Mouse (Mus musculus): Measurements from ENCODE around the gene Gm4894. TPM values are rescaled to one million over a fixed set of nuclear protein-coding genes. Genes with fewer than 3 reads are reported as not detected.

The Gm4894 gene
- not detected in 2 replicates for total RNA-seq (2014; fragmentation: Nextera tagmentation)
- not detected in 2 replicates for total RNA-seq (2017)

DNA sequence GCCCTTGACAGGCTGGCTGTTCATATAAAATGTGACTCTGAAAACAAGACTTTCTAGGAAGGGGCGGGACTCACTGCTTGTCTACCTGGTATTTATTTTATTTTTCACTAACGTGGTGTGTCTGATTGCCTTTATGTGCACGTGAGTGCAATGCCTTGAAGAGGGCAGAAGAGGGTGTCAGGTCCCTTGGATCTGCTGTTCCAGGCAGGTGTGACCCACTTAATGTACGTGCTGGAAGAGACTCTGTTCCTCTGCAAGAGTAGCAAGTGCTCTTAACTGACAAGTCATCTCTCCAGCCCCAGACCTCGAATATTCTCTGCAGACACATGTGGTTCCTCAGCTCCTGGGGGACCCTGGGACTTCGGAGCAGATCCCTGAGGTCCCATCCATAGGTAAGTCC lies at the start of gene Gm4894:
Gm4894 (plus strand) TSS at position 301 of the 400 bp plus-strand sequence.
- no peak for ATAC-seq (replicated peaks; ENCODE audit: low FRiP score, low TSS enrichment, poor library complexity, severe bottlenecking)

DNA sequence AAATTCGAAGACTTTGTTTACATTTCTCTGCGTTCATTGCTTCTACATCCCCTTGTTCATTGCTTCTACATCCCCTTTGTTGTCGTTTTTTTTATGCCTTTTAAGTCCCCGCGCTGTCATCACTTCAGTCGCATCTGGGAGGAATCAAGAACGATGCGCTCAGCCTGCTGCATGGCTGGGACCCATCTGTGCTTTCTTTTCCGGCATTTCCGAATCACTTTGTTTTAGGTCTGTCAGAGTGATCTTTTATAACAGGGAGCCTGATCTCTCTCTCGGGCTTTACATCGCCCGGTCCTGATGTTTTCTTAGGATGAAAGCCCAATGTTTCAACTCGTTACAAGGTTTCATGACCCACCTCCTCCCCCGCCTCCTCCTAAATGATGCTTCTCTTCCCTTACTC lies 44.0 kb upstream of the Gm4894 start:
- ATAC-seq (replicated peaks; ENCODE audit: low FRiP score, low TSS enrichment, poor library complexity, severe bottlenecking), result no peak

DNA sequence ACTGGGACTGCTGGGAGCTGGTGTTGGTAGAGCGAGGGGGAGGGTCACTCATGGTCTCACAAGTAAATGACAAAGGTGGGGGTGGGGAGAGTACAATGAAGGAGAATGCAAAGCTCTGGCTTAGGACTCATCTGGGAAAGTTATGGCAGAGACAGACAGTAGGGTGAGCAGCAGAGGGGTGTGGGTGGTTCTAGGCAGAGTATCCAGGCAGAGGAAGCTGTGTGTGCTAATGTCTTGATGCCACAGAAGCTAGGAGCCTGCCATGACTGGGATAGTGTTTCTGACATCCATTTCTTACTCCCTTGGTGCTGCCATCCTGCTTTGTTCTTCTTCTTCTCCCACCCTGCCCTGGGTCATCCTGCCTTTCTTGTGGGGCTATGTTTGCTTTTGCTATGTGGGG lies 38.8 kb upstream of the Gm4894 start:
- ATAC-seq (replicated peaks; ENCODE audit: low FRiP score, low TSS enrichment, poor library complexity, severe bottlenecking), result no peak

DNA sequence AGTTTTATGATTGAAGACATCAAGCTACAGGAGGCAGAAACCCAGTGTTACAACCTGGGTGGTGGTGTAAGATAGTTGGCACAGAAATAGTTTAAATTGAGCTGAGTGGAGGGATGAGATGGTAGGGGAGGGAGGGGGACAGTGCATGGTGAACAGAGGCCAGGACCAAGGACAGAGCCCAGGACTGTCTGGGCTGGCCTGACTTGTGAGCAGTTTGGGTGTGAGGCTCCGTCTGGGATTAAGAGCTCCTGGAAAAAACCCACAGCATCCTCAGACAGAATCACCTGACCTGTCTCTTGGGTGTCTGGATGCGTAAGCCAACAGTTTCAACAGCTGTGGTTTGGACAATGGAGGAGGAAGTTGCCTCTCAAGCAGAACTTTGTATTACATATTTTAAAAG lies 35.6 kb upstream of the Gm4894 start:
- ATAC-seq (replicated peaks; ENCODE audit: low FRiP score, low TSS enrichment, poor library complexity, severe bottlenecking), result no peak

DNA sequence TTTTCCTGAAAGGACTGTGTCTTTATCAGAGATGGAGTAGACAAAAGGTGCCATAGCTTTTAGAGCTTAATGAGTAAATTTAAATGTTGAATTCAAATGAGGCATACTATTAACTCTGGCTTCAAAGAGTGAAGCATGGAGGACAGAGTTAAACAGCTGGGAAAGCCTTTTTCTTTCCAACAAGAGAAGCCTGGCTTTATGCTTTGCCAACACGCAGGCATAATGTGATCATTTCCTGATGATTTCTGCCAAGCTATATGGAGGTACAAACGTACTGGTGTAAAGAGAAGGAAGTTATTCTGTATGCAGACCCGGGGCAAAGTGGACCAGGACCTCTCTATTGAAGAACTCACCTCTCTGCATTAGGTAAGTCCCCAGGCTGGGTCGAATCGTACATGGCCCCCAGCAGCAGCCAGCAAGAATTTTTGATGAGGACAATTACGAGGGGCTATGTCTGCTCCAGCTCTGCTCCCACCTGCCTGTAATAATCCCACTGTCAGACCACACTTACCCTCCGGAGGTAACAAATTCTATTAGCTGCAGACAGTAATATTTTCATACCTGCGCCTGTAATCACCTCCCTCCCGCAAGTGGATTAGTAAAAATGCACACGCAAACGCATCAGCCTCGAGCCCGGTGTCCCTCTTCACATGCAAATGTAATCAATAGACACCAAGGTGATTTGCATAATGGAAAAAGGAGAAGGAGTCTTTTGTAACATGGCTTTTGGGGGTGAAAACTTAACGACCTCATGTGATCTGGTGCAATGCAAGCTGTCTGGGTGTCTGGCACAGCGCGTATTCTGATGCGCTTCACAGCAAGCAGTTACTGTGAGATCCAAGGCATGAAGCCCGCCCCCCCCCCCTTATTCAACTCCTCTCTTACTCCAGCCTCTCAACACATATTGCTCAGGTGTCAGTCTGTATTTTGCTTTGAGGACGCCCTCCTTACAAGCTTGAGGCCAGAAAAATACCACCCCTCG lies 32.4 kb upstream of the Gm4894 start:
- no peak for ATAC-seq (replicated peaks; ENCODE audit: low FRiP score, low TSS enrichment, poor library complexity, severe bottlenecking)

DNA sequence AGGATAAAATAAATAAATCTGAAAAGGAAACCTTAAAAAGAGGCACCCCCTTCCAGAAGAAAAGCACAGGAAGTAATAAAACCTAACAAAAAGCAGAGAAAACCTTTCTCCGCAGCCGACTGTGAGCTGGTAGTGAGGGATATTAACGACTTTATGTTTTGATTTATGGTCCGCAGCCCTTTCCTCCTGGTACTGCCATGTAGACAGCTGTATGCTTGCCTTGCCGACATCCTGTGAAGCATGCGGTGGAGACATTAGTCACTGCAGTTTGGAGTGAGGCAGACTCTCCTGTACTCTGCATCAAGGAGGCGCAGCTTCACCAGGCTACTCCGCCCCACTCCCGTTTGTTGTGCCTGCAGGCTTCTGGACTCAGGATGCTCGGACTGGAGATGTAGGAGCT lies 25.8 kb upstream of the Gm4894 start:
- ATAC-seq (replicated peaks; ENCODE audit: low FRiP score, low TSS enrichment, poor library complexity, severe bottlenecking), result no peak

DNA sequence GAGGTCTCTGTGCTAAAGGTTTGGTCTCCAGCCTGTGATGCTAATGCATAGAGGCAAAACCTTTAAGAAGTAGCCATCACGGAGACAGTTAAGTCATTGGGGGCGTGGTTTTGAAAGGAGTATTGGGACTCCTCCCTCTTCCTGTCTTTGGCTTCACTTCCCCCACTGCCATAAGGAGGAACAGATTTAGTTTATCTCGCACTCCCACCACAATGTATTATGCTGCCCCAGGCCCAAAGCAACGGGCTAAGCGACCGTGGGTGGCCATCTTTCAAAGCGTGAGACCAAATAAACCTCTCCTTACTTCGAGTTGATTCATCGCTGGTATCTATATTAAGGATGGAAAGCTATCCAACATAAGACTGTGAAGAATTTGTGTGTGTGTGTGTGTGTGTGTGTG lies 22.9 kb upstream of the Gm4894 start:
- no peak for ATAC-seq (replicated peaks; ENCODE audit: low FRiP score, low TSS enrichment, poor library complexity, severe bottlenecking)

DNA sequence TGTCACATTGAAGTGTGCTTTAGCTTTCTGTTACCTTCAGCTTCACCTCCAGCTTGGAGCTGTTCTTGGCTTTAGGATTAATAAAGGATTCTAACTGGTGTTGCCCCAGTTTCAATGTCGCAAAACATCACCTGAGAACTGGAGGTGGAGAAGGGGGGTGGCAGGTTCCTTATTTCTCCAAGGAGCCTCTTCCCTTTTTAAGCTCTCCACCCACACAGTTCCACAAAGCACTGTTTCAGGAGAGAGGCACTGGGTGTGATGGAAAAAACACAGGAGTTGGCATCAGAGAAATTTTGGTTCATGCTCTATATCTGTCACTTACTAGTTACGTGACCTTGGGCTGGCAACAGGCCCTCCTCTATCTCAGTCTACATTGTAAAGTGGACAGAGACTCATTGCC lies 21.3 kb upstream of the Gm4894 start:
- ATAC-seq (replicated peaks; ENCODE audit: low FRiP score, low TSS enrichment, poor library complexity, severe bottlenecking), result no peak

DNA sequence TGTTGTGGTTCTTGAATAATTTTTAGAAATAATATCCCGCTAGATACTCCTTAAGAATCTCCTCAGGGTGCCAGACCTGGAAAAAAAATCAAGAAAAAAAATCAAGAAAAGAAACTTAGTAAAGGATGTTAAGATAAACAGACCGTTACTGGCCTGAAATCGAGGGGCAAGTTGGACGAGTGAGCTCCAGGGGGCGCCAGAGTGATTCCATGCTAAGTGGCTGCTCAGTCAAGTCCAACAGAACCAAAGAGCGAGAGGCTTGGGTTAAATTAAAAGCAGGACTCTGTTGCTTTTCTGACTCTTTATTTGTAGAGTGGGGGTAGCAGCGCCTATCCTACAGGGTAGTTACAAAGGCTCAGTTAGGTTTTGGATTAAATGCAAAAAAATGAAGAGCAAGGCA lies 3.5 kb upstream of the Gm4894 start:
- 0 out of 2 replicates have a peak, but pooled peaks have one; percentile 59 for ATAC-seq (replicated peaks; ENCODE audit: low FRiP score, low TSS enrichment, poor library complexity, severe bottlenecking)

DNA sequence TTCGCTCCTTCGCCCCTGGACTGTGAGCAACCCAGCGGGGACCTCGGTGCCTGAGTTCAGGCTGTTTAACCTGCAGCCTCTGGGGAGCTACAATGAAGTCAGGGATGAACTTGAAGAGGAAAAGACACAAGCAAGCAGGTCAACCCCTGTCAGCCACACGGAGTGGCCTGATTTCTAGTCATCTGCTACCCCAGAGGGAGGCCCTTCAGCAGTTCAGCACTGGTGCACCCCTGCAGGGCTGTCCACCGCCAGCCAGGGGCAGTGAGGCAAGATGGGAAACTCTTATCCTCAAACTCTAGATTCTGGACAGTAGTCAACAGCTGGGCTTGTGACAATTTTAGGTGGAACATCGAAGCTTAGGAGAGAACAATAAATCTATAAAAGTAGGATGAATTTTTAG lies 18.6 kb downstream of the Gm4894 start:
- ATAC-seq (replicated peaks; ENCODE audit: low FRiP score, low TSS enrichment, poor library complexity, severe bottlenecking), result no peak

DNA sequence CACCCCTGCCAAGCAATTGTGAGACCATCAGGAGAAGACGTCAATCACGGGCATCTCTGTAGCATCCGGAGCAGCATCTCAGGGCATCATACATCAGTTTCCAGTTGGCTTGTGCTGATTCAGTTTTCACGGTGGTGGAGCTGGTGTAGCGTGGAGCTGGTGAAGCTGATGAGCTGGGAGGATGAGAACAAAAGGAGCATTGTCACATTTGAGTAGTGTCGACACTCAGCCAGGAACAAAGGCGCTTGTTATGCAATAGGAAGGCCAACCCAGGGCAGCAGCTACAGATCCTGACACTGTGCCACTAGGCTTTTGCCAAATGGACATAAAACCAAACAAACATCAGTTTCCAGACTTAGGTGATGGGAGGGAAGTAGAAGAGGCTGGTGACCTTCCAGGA lies 23.2 kb downstream of the Gm4894 start:
- no peak for ATAC-seq (replicated peaks; ENCODE audit: low FRiP score, low TSS enrichment, poor library complexity, severe bottlenecking)

DNA sequence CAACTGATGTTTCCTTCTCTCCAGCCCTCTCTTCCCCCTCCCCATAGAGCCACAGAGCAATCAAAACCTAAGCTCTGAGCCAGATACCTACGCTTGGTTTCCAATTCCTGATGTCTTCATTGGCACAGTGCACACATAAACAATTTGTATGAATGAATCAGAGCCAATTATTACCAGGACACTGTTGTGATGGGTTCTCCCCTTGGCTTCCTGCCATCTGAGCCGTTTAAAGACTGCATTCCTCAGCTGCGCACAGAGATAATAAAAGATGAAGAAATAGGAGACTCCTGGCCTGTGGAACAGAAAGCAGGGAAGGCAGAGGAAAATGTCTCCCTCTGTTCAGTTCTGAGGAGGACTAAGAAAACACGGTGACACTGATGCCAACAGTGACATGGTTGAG lies 25.6 kb downstream of the Gm4894 start:
- ATAC-seq (replicated peaks; ENCODE audit: low FRiP score, low TSS enrichment, poor library complexity, severe bottlenecking), result no peak

DNA sequence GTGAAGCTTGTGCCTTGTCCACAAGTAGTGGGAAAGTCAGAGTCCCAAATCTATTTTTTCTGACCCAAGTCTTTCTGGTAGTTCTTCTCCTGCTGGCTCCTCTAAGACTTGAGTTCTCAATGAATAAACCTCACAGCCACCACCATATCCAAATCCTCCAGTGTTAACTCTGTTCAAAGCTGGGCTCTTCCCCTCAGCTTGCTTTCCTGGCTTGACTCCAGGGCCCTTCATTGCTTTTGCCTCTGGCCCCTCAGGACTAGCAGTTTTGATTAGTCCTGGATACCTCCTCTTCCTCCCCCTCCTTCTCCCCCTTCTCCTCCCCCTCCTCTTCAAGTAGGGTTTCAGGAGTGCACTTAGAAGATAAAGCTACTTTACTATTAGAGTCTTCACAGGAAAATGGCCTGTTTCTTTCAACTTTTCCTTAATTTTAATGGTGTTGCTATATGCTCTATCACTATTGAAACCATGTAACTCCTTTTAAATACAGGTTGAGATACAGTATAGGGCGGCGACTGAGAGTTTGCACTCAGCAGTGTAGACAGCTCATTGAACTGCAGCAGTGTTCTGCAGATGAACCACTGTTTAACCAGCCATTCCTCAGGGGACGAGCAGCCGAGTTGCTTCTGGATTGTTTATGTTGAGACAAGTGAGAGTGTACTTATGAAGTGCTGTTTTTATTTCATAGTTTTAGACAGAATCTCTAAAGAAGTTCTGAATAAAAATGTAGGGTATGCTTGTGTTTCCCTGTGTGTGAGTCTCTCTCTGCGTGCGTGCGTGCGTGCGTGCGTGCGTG lies 26.4 kb downstream of the Gm4894 start:
- ATAC-seq (replicated peaks; ENCODE audit: low FRiP score, low TSS enrichment, poor library complexity, severe bottlenecking), result no peak

DNA sequence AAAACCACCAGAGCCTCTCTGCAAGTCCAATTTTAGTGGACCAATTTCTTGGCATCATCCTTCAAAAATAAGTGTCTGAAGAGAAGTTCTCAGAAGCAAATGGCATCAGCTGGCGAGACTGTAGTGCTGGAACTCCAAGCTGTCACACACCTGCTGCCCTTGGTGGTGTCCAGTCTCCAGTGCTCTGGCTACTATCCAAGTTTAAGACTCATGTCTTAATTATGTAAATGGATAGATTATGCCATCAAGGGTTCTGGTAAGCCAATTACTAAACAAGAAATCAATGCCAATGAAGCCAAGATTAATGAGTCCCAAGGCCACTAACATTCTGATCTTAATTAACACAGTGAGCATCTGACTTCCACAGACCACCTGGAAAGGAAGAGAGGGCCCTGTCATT lies 44.8 kb downstream of the Gm4894 start:
- ATAC-seq (replicated peaks; ENCODE audit: low FRiP score, low TSS enrichment, poor library complexity, severe bottlenecking), result no peak

DNA sequence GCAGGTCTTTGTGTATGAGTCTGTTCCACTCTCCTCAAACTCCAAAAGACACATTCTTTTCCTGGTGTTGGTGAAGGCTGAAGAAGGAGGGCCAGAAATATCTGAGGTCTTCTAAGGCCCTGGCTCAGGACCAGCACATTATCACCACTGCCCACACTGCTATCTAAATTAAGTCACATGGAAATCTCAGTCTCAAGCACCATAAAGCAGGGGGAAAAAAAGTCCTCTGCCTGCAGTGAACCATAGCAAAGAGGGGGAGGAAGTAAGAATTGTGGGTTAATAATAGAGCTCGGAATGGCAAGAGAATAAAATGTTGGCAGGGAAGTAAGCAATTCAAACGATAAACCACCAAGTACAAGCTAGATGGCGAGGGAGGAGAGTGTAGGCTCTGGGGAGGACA lies 57.2 kb downstream of the Gm4894 start:
- no peak for ATAC-seq (replicated peaks; ENCODE audit: low FRiP score, low TSS enrichment, poor library complexity, severe bottlenecking)

DNA sequence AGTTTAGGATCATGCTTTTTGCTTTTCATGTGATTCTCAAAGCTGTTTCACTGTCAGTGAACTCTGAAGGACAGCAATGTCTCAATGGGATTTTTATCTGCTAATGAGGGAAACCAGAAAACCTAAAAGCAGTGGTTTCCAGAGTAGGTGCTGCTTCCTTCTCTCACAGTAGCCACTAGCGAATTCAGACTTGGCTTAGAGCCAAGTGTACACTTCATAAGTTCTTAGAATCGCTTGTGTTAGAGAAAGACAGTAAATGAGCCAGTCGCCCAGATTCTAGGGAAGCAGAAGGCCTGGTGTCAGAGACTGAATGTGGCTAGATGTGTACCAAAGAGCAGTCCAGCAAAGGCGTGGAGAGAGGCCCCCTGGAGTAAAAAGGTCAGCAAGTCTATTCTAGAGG lies 60.5 kb downstream of the Gm4894 start:
- no peak for ATAC-seq (replicated peaks; ENCODE audit: low FRiP score, low TSS enrichment, poor library complexity, severe bottlenecking)

DNA sequence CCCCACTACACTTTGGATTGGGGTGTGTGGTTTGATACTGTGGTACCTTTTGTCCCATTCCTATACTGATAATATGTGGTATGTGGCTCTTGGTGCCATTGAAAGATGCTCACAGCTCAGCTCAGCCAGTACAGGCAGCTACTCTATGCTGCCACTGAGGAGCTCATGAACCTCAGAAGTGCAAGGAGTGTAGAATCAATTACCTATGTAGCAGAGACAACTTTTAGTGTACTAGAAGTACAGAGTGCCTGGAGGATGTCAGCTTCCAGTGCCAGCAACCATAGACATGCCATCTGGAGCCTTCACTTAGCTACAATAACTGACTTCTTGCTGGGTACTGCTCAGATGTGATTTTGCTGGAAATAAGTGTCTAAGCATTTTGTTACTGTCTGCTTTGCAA lies 68.3 kb downstream of the Gm4894 start:
- no peak for ATAC-seq (replicated peaks; ENCODE audit: low FRiP score, low TSS enrichment, poor library complexity, severe bottlenecking)

Measured in megakaryocyte-erythroid progenitor cell, adult 5-6 weeks (primary cell).